ENCODE assay signal across 16 mouse cellular contexts in genomic region chr10:108180313-108180712, GRCm38 (mm10).
"Had no signal": no experiment of that assay in that cellular context is flagged by ENCODE, and none has a peak within 500 bp of the region (broad histone marks: within the 10 kb centered on the region; RNA-seq: fewer than 3 reads in every experiment).

No protein-coding gene starts in this region.

- ATAC-seq: lung, postnatal 0 days; midbrain, embryonic 13.5 days had no signal

- H3K9me3 ChIP-seq: lung, embryonic 15.5 days; megakaryocyte, embryonic 14.5 days; midbrain, embryonic 13.5 days; midbrain, embryonic 15.5 days; neural tube, embryonic 12.5 days; stomach, embryonic 15.5 days had no signal

- H3K27me3 ChIP-seq: lung, embryonic 15.5 days; megakaryocyte, embryonic 14.5 days; midbrain, embryonic 13.5 days; midbrain, embryonic 15.5 days; neural tube, embryonic 12.5 days; stomach, embryonic 15.5 days had no signal

- H3K4me2 ChIP-seq: lung, embryonic 15.5 days; midbrain, embryonic 13.5 days; midbrain, embryonic 15.5 days; neural tube, embryonic 12.5 days; stomach, embryonic 15.5 days had no signal

- H3K9ac ChIP-seq: lung, embryonic 15.5 days; midbrain, embryonic 13.5 days; midbrain, embryonic 15.5 days; neural tube, embryonic 12.5 days; stomach, embryonic 15.5 days had no signal

- H3K36me3 ChIP-seq: lung, embryonic 15.5 days; midbrain, embryonic 13.5 days; midbrain, embryonic 15.5 days; neural tube, embryonic 12.5 days; stomach, embryonic 15.5 days had no signal

- H3K4me3 ChIP-seq: lung, embryonic 15.5 days; midbrain, embryonic 13.5 days; midbrain, embryonic 15.5 days; neural tube, embryonic 12.5 days; stomach, embryonic 15.5 days had no signal

- H3K27ac ChIP-seq: lung, embryonic 15.5 days; macrophage; midbrain, embryonic 13.5 days; midbrain, embryonic 15.5 days; neural tube, embryonic 12.5 days; stomach, embryonic 15.5 days; stomach, postnatal 0 days had no signal

- DNase-seq: lung, adult 2 months; lung, postnatal 14 days; lung, postnatal 36 days; right cerebral cortex, postnatal 14 days; thymus, adult 2 months; thymus, postnatal 25 days; thymus, postnatal 4 days had no signal

- H3K4me1 ChIP-seq: neural tube, embryonic 12.5 days; stomach, embryonic 15.5 days had no signal
